ENCODE assay signal across 8 mouse cellular contexts in the genomic region with DNA sequence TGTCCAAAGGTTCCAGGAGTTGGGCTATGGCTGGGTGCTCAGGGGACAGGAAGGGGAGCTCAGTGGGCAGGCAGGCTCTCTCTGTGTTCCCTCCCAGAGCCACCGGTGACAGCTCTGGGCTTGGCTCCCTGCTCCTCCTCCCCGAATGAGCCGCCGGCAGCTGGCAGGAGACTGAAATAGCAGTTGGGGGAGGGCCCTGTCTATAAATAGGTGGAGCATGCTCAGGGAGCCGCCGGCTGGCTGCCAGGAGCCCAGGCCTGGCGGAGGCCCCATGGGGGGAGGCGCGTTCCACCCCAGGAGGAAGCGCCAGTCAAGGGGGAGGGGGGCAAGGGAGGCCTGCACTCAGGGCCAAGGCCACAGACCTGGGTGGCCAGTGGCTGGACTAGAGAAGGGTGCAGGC. TPM values are rescaled to one million over a fixed set of nuclear protein-coding genes. Genes with fewer than 3 reads are reported as not detected.
DNase-seq lines count a peak whose midpoint lies in the region; ATAC-seq and TF ChIP-seq lines count a peak whose summit lies in the region.

No protein-coding gene starts in this region.

- no peaks in the 10 kb centered on the region for H3K9me3 ChIP-seq in heart, embryonic 13.5 days
- H3K9me3 ChIP-seq in liver, embryonic 11.5 days (ENCODE audit: control insufficient read depth, low read length) = no peaks in the 10 kb centered on the region

- H3K4me1 ChIP-seq in heart, embryonic 13.5 days = peaks cover 96% of the 10 kb centered on the region
- peaks cover 78% of the 10 kb centered on the region for H3K4me1 ChIP-seq in liver, embryonic 11.5 days (replicated peaks; ENCODE audit: control insufficient read depth, insufficient read depth, low read length)

- peak overlapping the region; percentile 98 for H3K27ac ChIP-seq in heart, embryonic 13.5 days (replicated peaks)
- H3K27ac ChIP-seq in liver, embryonic 11.5 days (ENCODE audit: low read depth, low read length) = peak overlapping the region; percentile 81

- peak; percentile 88 for DNase-seq in CD4-positive helper T cell, adult 2 months (ENCODE audit: low read depth, low spot score)
- DNase-seq in brain, embryonic 18.5 days (ENCODE audit: low read depth, low spot score) = peak; percentile 81
- DNase-seq in kidney, postnatal 10 days = peak; percentile 98
- peak; percentile 89 for DNase-seq in liver, embryonic 11.5 days (ENCODE audit: low spot score)
- peak; percentile 80 to 85 for DNase-seq in spleen, postnatal 4 days (ENCODE audit: low spot score in 2 of 2)

- H3K79me2 ChIP-seq in myocyte (ENCODE audit: control insufficient read depth, insufficient read depth) = peaks cover 38% of the 10 kb centered on the region

- peak; percentile 54 for ATAC-seq in erythroid progenitor cell, adult 5-6 weeks (replicated peaks; ENCODE audit: low FRiP score, poor library complexity, severe bottlenecking)
- peak; percentile 70 for ATAC-seq in heart, embryonic 13.5 days (ENCODE audit: extremely low read depth, insufficient number of reproducible peaks, low FRiP score, low TSS enrichment)
- peak; percentile 88 for ATAC-seq in liver, embryonic 11.5 days (replicated peaks; ENCODE audit: low FRiP score)

- H3K9ac ChIP-seq in heart, embryonic 13.5 days = peak overlapping the region; percentile 89
- H3K9ac ChIP-seq in liver, embryonic 11.5 days (ENCODE audit: low read depth, low read length) = peak overlapping the region; percentile 71

- H3K36me3 ChIP-seq in heart, embryonic 13.5 days = peaks cover 21% of the 10 kb centered on the region
- H3K36me3 ChIP-seq in liver, embryonic 11.5 days (ENCODE audit: control insufficient read depth, insufficient read depth, low read length) = no peaks in the 10 kb centered on the region
- H3K36me3 ChIP-seq in myocyte (ENCODE audit: control insufficient read depth, insufficient read depth) = no peaks in the 10 kb centered on the region

- peak overlapping the region; percentile 86 for H3K4me2 ChIP-seq in heart, embryonic 13.5 days
- peak overlapping the region; percentile 93 for H3K4me2 ChIP-seq in liver, embryonic 11.5 days
- H3K4me2 ChIP-seq in myocyte (ENCODE audit: low read depth) = peak overlapping the region; percentile 97

- no peaks in the 10 kb centered on the region for H3K27me3 ChIP-seq in heart, embryonic 13.5 days (replicated peaks)
- no peaks in the 10 kb centered on the region for H3K27me3 ChIP-seq in liver, embryonic 11.5 days (replicated peaks; ENCODE audit: control insufficient read depth, insufficient read depth, low read length)
- no peaks in the 10 kb centered on the region for H3K27me3 ChIP-seq in myocyte (ENCODE audit: control insufficient read depth, insufficient read depth, insufficient read length)

- peak overlapping the region; percentile 63 for H3K4me3 ChIP-seq in heart, embryonic 13.5 days
- H3K4me3 ChIP-seq in liver, embryonic 11.5 days (ENCODE audit: low read depth, low read length) = peak overlapping the region; percentile 56
- peak overlapping the region; percentile 29 for H3K4me3 ChIP-seq in myocyte

- TF ChIP-seq POLR2A in myocyte (IDR thresholded peaks at IDR 0.05; ENCODE audit: insufficient read length, low read depth) = peak; percentile 92

- peak overlapping the region; percentile 10 for H3ac ChIP-seq in myocyte (ENCODE audit: control insufficient read depth, insufficient read length)

- WGBS in heart, embryonic 13.5 days = 0% methylated on average over 10 of the region's 10 CpGs
- WGBS in liver, embryonic 11.5 days = under 1% methylated on average over 10 of the region's 10 CpGs

TF ChIP-seq in myocyte, 11 proteins besides CTCF, POLR2A, EP300 and RAD21:
- TF ChIP-seq MAX (IDR thresholded peaks at IDR 0.05; ENCODE audit: low read depth) (no peak), POLR2AphosphoS2 (IDR thresholded peaks at IDR 0.05; ENCODE audit: insufficient read length, low read depth) (peak; percentile 76), TCF12 (IDR thresholded peaks at IDR 0.05; ENCODE audit: insufficient read depth, poor library complexity, severe bottlenecking) (peak; percentile 58), E2F4 (IDR thresholded peaks at IDR 0.05; ENCODE audit: insufficient read depth) (no peak), MYOG (IDR thresholded peaks at IDR 0.05; ENCODE audit: control insufficient read depth in 1 of 3, insufficient read depth in 1 of 3, insufficient read length in 2 of 3, low read depth in 2 of 3) (peak; percentile 58 to 88 (median 70)), TCF3 (IDR thresholded peaks at IDR 0.05; ENCODE audit: insufficient read length, low read depth) (peak; percentile 12), MYOD1 (IDR thresholded peaks at IDR 0.05; ENCODE audit: control insufficient read depth in 1 of 3, insufficient read length in 2 of 3, low read depth in 2 of 3) (peak in 2 of 3 experiments; percentile 71 to 84)

RNA-seq across cellular contexts. Expression of a gene that starts 11.2 kb away (rescaled TPM):
- total RNA-seq in erythroid progenitor cell, adult 5-6 weeks (2015; ENCODE audit: low replicate concordance) = 11.9 and 36.9 TPM in 2 replicates
- 6.4 and 9.9 TPM in 2 replicates for total RNA-seq in erythroid progenitor cell, adult 5-6 weeks (2017; ENCODE audit: low replicate concordance)
- polyA plus RNA-seq in heart, embryonic 13.5 days (2015; fragmentation: Nextera tagmentation; extraction: Ambion mirVana) = 82.9 and 89.4 TPM in 2 replicates
- 23.8 and 26.0 TPM in 2 replicates for polyA plus RNA-seq in liver, embryonic 11.5 days (2014; fragmentation: Nextera tagmentation; extraction: Ambion mirVana)
- polyA plus RNA-seq in myocyte (2012; fragmentation: generic; extraction: Trizol) = 77.3 TPM

RNA-seq across cellular contexts. Expression of a gene that starts 29.4 kb away (rescaled TPM):
- 4.0 and 14.3 TPM in 2 replicates for total RNA-seq in erythroid progenitor cell, adult 5-6 weeks (2015; ENCODE audit: low replicate concordance)
- 4.4 and 8.6 TPM in 2 replicates for total RNA-seq in erythroid progenitor cell, adult 5-6 weeks (2017; ENCODE audit: low replicate concordance)
- 25.6 and 29.3 TPM in 2 replicates for polyA plus RNA-seq in heart, embryonic 13.5 days (2015; fragmentation: Nextera tagmentation; extraction: Ambion mirVana)
- 38.8 and 39.5 TPM in 2 replicates for polyA plus RNA-seq in liver, embryonic 11.5 days (2014; fragmentation: Nextera tagmentation; extraction: Ambion mirVana)
- 58.1 TPM for polyA plus RNA-seq in myocyte (2012; fragmentation: generic; extraction: Trizol)

RNA-seq across cellular contexts. Expression of a gene that starts 29.9 kb away (rescaled TPM):
- 26.7 and 30.2 TPM in 2 replicates for total RNA-seq in erythroid progenitor cell, adult 5-6 weeks (2015; ENCODE audit: low replicate concordance)
- total RNA-seq in erythroid progenitor cell, adult 5-6 weeks (2017; ENCODE audit: low replicate concordance) = 14.4 and 14.5 TPM in 2 replicates
- polyA plus RNA-seq in heart, embryonic 13.5 days (2015; fragmentation: Nextera tagmentation; extraction: Ambion mirVana) = 12.3 and 13.5 TPM in 2 replicates
- 28.2 and 29.4 TPM in 2 replicates for polyA plus RNA-seq in liver, embryonic 11.5 days (2014; fragmentation: Nextera tagmentation; extraction: Ambion mirVana)
- polyA plus RNA-seq in myocyte (2012; fragmentation: generic; extraction: Trizol) = 4.4 TPM

RNA-seq across cellular contexts. Expression of a gene that starts 33.7 kb away (rescaled TPM):
- 60.8 and 82.5 TPM in 2 replicates for total RNA-seq in erythroid progenitor cell, adult 5-6 weeks (2015; ENCODE audit: low replicate concordance)
- total RNA-seq in erythroid progenitor cell, adult 5-6 weeks (2017; ENCODE audit: low replicate concordance) = 28.0 and 39.7 TPM in 2 replicates
- 80.7 and 97.0 TPM in 2 replicates for polyA plus RNA-seq in heart, embryonic 13.5 days (2015; fragmentation: Nextera tagmentation; extraction: Ambion mirVana)
- 80.1 and 83.2 TPM in 2 replicates for polyA plus RNA-seq in liver, embryonic 11.5 days (2014; fragmentation: Nextera tagmentation; extraction: Ambion mirVana)
- polyA plus RNA-seq in myocyte (2012; fragmentation: generic; extraction: Trizol) = 33.1 TPM

RNA-seq across cellular contexts. Expression of a gene that starts 49.8 kb away (rescaled TPM):
- total RNA-seq in erythroid progenitor cell, adult 5-6 weeks (2015; ENCODE audit: low replicate concordance) = not detected in 2 replicates
- not detected in 2 replicates for total RNA-seq in erythroid progenitor cell, adult 5-6 weeks (2017; ENCODE audit: low replicate concordance)
- polyA plus RNA-seq in heart, embryonic 13.5 days (2015; fragmentation: Nextera tagmentation; extraction: Ambion mirVana) = 0.09 TPM in 1 of 2 replicates, not detected in the other
- polyA plus RNA-seq in liver, embryonic 11.5 days (2014; fragmentation: Nextera tagmentation; extraction: Ambion mirVana) = 0.05 and 0.12 TPM in 2 replicates
- 5.1 TPM for polyA plus RNA-seq in myocyte (2012; fragmentation: generic; extraction: Trizol)

Comparison
In these comparisons a context has a peak if more than half of its experiments do, and no peak if none do; other contexts are left out.
1. Peak in every context shown above with its lines: DNase-seq, ATAC-seq, H3K4me3 ChIP-seq and H3K27ac ChIP-seq.